32 mouse cellular contexts compared by ENCODE assay signal in the genomic region with DNA sequence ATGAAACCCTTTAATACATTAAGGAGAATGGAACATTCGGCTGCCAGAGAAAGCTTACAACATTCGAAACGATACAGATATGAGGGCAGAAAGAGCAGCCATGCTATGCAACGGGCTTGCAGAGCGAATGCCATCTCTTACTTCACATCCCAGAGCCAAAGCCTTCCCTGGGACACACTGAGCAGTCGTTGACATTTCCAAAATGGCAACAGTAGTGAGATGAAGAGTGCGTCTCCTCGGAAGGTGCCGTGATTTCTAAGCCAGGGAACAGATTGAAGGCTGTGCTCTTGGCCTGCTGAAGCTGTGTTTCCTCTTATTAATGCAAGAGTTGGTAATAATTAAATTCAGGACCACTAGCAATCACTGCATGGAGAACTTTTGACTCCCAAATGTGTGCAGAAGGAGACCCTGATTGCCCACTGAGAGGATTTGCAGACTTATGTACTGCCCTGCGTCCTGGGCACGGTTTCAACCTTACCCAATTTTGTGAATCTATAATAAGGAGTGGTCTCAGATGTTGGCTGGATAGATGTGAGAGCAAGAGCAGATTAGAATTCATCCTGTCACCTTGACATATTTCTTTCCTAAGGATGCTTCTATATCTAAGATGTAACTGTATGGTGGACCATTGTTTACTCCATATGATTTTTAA.
"Had no signal": no experiment of that assay in that cellular context is flagged by ENCODE, and none has a peak within 500 bp of the region (broad histone marks: within the 10 kb centered on the region; RNA-seq: fewer than 3 reads in every experiment).

No protein-coding gene starts in this region.

- H3K36me3 ChIP-seq: heart, embryonic 15.5 days; hindbrain, embryonic 10.5 days; hindbrain, embryonic 12.5 days; hindbrain, embryonic 13.5 days; hindbrain, embryonic 15.5 days; intestine, embryonic 15.5 days; kidney, embryonic 15.5 days had no signal

- H3K27me3 ChIP-seq: heart, embryonic 15.5 days; hindbrain, embryonic 12.5 days; hindbrain, embryonic 13.5 days; hindbrain, embryonic 15.5 days; intestine, embryonic 15.5 days; kidney, embryonic 15.5 days had no signal

- H3K4me1 ChIP-seq: heart, embryonic 15.5 days; hindbrain, embryonic 10.5 days; hindbrain, embryonic 12.5 days; hindbrain, embryonic 13.5 days; hindbrain, embryonic 15.5 days; intestine, embryonic 15.5 days; kidney, embryonic 15.5 days had no signal

- ATAC-seq: hindbrain, embryonic 16.5 days; hindbrain, postnatal 0 days; inflammation-experienced regulatory T-cells, adult 6 months; intestine, embryonic 15.5 days; intestine, embryonic 16.5 days; intestine, postnatal 0 days had no signal

- H3K27ac ChIP-seq: heart, embryonic 15.5 days; hindbrain, embryonic 10.5 days; hindbrain, embryonic 12.5 days; hindbrain, embryonic 13.5 days; hindbrain, embryonic 14.5 days; hindbrain, embryonic 15.5 days; hindbrain, postnatal 0 days; intestine, embryonic 15.5 days; kidney, embryonic 15.5 days; kidney, postnatal 0 days; layer of hippocampus, adult 2 months; left cerebral cortex, adult 2 months had no signal

- H3K9me3 ChIP-seq: heart, embryonic 15.5 days; hindbrain, embryonic 10.5 days; hindbrain, embryonic 12.5 days; hindbrain, embryonic 13.5 days; hindbrain, embryonic 15.5 days; intestine, embryonic 15.5 days; kidney, embryonic 15.5 days had no signal

- H3K9ac ChIP-seq: heart, embryonic 15.5 days; hindbrain, embryonic 12.5 days; hindbrain, embryonic 13.5 days; hindbrain, embryonic 14.5 days; hindbrain, embryonic 15.5 days; intestine, embryonic 15.5 days; kidney, embryonic 15.5 days had no signal

- H3K4me2 ChIP-seq: heart, embryonic 15.5 days; hindbrain, embryonic 12.5 days; hindbrain, embryonic 13.5 days; hindbrain, embryonic 14.5 days; hindbrain, embryonic 15.5 days; intestine, embryonic 15.5 days; kidney, embryonic 15.5 days had no signal

- DNase-seq: heart, postnatal 10 days; heart, postnatal 14 days; heart, postnatal 36 days; heart, postnatal 4 days; kidney, adult 11 months; kidney, adult 18-20 months; kidney, adult 2 months; kidney, adult 8-10 months; kidney, adult 9 months; kidney, postnatal 10 days; kidney, postnatal 14 days; kidney, postnatal 25 days; kidney, postnatal 36 days; kidney, postnatal 4 days; layer of hippocampus, adult 9-11 months; layer of hippocampus, postnatal 36 days had no signal

- H3K4me3 ChIP-seq: heart, embryonic 15.5 days; hindbrain, embryonic 10.5 days; hindbrain, embryonic 12.5 days; hindbrain, embryonic 13.5 days; hindbrain, embryonic 15.5 days; intestine, embryonic 15.5 days; kidney, embryonic 15.5 days; layer of hippocampus, adult 2 months; left cerebral cortex, adult 2 months had no signal
